Mouse (Mus musculus) heart, embryonic 11.5 days (tissue): ENCODE measurements around the gene Cblc. TPM values are rescaled to one million over a fixed set of nuclear protein-coding genes. Genes with fewer than 3 reads are reported as not detected.
"Not testable (repeated sequence)": the region's sequence is repeated elsewhere in the genome, so short reads cannot be mapped to it uniquely, and the experiment has no call there.

Experiments used
- ATAC-seq: fragments of 200-750 bp; cut with Nextera tagmentation; replicated peaks from 2 replicates; pipeline ENCODE4 v1.8.0; 2017; ENCODE audit warnings: moderate library complexity; ENCODE audit not compliant: insufficient number of reproducible peaks, low FRiP score, low TSS enrichment
- H3K27ac ChIP-seq: fragments of 300-500 bp; sonication (generic); 2 replicates; pipeline ENCODE4 v1.5.1; 2014; ENCODE audit warnings: mild to moderate bottlenecking, low read depth, low read length
- H3K27me3 ChIP-seq: fragments of 300-500 bp; sonication (generic); 2 replicates; pipeline ENCODE4 v1.6.1; 2014; ENCODE audit warnings: mild to moderate bottlenecking, low read length, mixed read lengths; ENCODE audit not compliant: control insufficient read depth, insufficient read depth
- H3K36me3 ChIP-seq: fragments of 300-500 bp; sonication (generic); 2 replicates; pipeline ENCODE4 v1.6.1; 2014; ENCODE audit warnings: mild to moderate bottlenecking, low read length, moderate library complexity, mixed read lengths; ENCODE audit not compliant: control insufficient read depth, insufficient read depth
- H3K4me1 ChIP-seq: fragments of 300-500 bp; sonication (generic); 2 replicates; pipeline ENCODE4 v1.6.1; 2014; ENCODE audit warnings: low read length; ENCODE audit not compliant: control insufficient read depth, insufficient read depth
- H3K4me2 ChIP-seq: fragments of 300-500 bp; sonication (generic); 2 replicates; pipeline ENCODE4 v1.6.1; 2014; ENCODE audit warnings: mild to moderate bottlenecking, moderate library complexity
- H3K4me3 ChIP-seq: fragments of 300-500 bp; sonication (generic); 2 replicates; pipeline ENCODE4 v1.5.1; 2014; ENCODE audit warnings: low read depth, low read length
- H3K9ac ChIP-seq: fragments of 300-500 bp; sonication (generic); 2 replicates; pipeline ENCODE4 v1.6.1; 2014; ENCODE audit warnings: mild to moderate bottlenecking, low read depth, low read length, moderate library complexity
- H3K9me3 ChIP-seq: fragments of 300-500 bp; sonication (generic); replicated peaks from 2 replicates; pipeline ENCODE4 v1.6.1; 2016; ENCODE audit warnings: low read length; ENCODE audit not compliant: control insufficient read depth
- WGBS: fragments of 180-500 bp; shearing (Covaris S2); extraction: QIAGEN DNeasy Blood & Tissue Kit; methylation state at CpG from one replicate; pipeline ENCODE4 v1.1.7; 2014; ENCODE audit not compliant: insufficient replicate concordance; 5-methylcytosine and 5-hydroxymethylcytosine counted together
- polyA plus RNA-seq: library from polyadenylated mRNA; unstranded; fragments of >200 nt; fragmentation: Nextera tagmentation; extraction: Ambion mirVana; gene quantifications from 2 replicates; pipeline ENCODE4 v1.2.1, GENCODE M21; 2014

The Cblc gene
- polyA plus RNA-seq, 1 experiment from 2014 or later: 0.24 TPM

GRCm38 (mm10) chr7:19796254-19796653 is 355 bp downstream of the Cblc start:
- H3K4me1 ChIP-seq: no peaks in the 10 kb centered on the region
- WGBS: 12% methylated on average over 18 of the region's 18 CpGs
- H3K4me2 ChIP-seq: peak overlapping the region; percentile 40
- peaks cover 22% of the 10 kb centered on the region for H3K27me3 ChIP-seq
- H3K4me3 ChIP-seq: peak overlapping the region; percentile 22; the same call in 1 of the 2 replicates
- H3K36me3 ChIP-seq: no peaks in the 10 kb centered on the region
- H3K27ac ChIP-seq: no peak overlapping the region
- H3K9me3 ChIP-seq: no peaks in the 10 kb centered on the region
- peak overlapping the region; percentile 39; the same call in 1 of the 2 replicates for H3K9ac ChIP-seq
- no peak for ATAC-seq

GRCm38 (mm10) chr7:19795236-19795635 is 1.4 kb downstream of the Cblc start:
- no peaks in the 10 kb centered on the region for H3K36me3 ChIP-seq
- no peaks in the 10 kb centered on the region for H3K4me1 ChIP-seq
- no peak overlapping the region for H3K27ac ChIP-seq
- 65% methylated on average over 2 of the region's 2 CpGs for WGBS
- no peak for ATAC-seq
- H3K9ac ChIP-seq: no peak overlapping the region
- H3K4me2 ChIP-seq: no peak overlapping the region
- peaks cover 24% of the 10 kb centered on the region for H3K27me3 ChIP-seq
- H3K9me3 ChIP-seq: no peaks in the 10 kb centered on the region
- H3K4me3 ChIP-seq: no peak overlapping the region

- no peaks in the 10 kb centered on the region for H3K4me1 ChIP-seq
- no peaks in the 10 kb centered on the region for H3K36me3 ChIP-seq
- 84% methylated on average over 19 of the region's 19 CpGs for WGBS
- H3K9me3 ChIP-seq: no peaks in the 10 kb centered on the region
- H3K9ac ChIP-seq: no peak overlapping the region
- no peak overlapping the region for H3K4me2 ChIP-seq
- H3K27ac ChIP-seq: no peak overlapping the region
- H3K27me3 ChIP-seq: peaks cover 25% of the 10 kb centered on the region
- ATAC-seq: no peak
- H3K4me3 ChIP-seq: no peak overlapping the region
Observed at GRCm38 (mm10) chr7:19792701-19793630, 3.6 kb downstream of the Cblc start.

- not testable (repeated sequence) for H3K9me3 ChIP-seq, H3K9ac ChIP-seq, H3K27ac ChIP-seq, H3K36me3 ChIP-seq, H3K4me2 ChIP-seq, H3K4me1 ChIP-seq, H3K4me3 ChIP-seq, ATAC-seq
- 94% methylated on average over 2 of the region's 2 CpGs for WGBS
- H3K27me3 ChIP-seq: peaks cover 16% of the 10 kb centered on the region
Observed at GRCm38 (mm10) chr7:19791504-19791903, 5.1 kb downstream of the Cblc start.

- Histone ChIP-seq H3K4me3 (peak overlapping the region; percentile 36), H3K4me1 (no peaks in the 10 kb centered on the region), H3K27me3 (peaks cover 3% of the 10 kb centered on the region; the same call in 1 of the 2 replicates), H3K27ac (no peak overlapping the region), H3K4me2 (peak overlapping the region; percentile 71), H3K36me3 (no peaks in the 10 kb centered on the region), H3K9ac (peak overlapping the region; percentile 65), H3K9me3 (no peaks in the 10 kb centered on the region)
- peak; percentile 40; the same call in 1 of the 2 replicates for ATAC-seq
- 1% methylated on average over 19 of the region's 19 CpGs for WGBS
Observed at GRCm38 (mm10) chr7:19789904-19790347, 6.7 kb downstream of the Cblc start.

- H3K4me3 ChIP-seq: no peak overlapping the region
- 42% methylated on average over 12 of the region's 12 CpGs for WGBS
- no peak overlapping the region for H3K27ac ChIP-seq
- ATAC-seq: no peak
- no peaks in the 10 kb centered on the region for H3K36me3 ChIP-seq
- no peak overlapping the region for H3K9ac ChIP-seq
- no peak overlapping the region for H3K4me2 ChIP-seq
- peaks cover 3% of the 10 kb centered on the region; the same call in 1 of the 2 replicates for H3K27me3 ChIP-seq
- H3K4me1 ChIP-seq: no peaks in the 10 kb centered on the region
- no peaks in the 10 kb centered on the region for H3K9me3 ChIP-seq
Observed at GRCm38 (mm10) chr7:19785874-19786458, 10.6 kb downstream of the Cblc start.

GRCm38 (mm10) chr7:19784764-19785535 is 11.7 kb downstream of the Cblc start:
- no peak overlapping the region for H3K4me2 ChIP-seq
- H3K9ac ChIP-seq: no peak overlapping the region
- WGBS: 21% methylated on average over 11 of the region's 11 CpGs
- H3K9me3 ChIP-seq: no peaks in the 10 kb centered on the region
- ATAC-seq: no peak
- H3K4me1 ChIP-seq: no peaks in the 10 kb centered on the region
- H3K27ac ChIP-seq: no peak overlapping the region
- no peaks in the 10 kb centered on the region for H3K36me3 ChIP-seq
- no peak overlapping the region for H3K4me3 ChIP-seq
- H3K27me3 ChIP-seq: no peaks in the 10 kb centered on the region

- 0 out of 2 replicates have a peak, but pooled peaks cover 2% of the 10 kb centered on the region for H3K9me3 ChIP-seq
- no peaks in the 10 kb centered on the region for H3K4me1 ChIP-seq
- H3K9ac ChIP-seq: no peak overlapping the region
- no peak overlapping the region for H3K4me3 ChIP-seq
- no peak overlapping the region for H3K4me2 ChIP-seq
- H3K36me3 ChIP-seq: no peaks in the 10 kb centered on the region
- no peak overlapping the region for H3K27ac ChIP-seq
- no peaks in the 10 kb centered on the region for H3K27me3 ChIP-seq
- 74% methylated on average over 8 of the region's 8 CpGs for WGBS
- no peak for ATAC-seq
Observed at GRCm38 (mm10) chr7:19783630-19784029, 13.0 kb downstream of the Cblc start.
